Comparison of ENCODE assay signal across 22 mouse cellular contexts in genomic region chr9:48754418-48754817, GRCm38 (mm10).
DNase-seq lines count a peak whose midpoint lies in the region; ATAC-seq and TF ChIP-seq lines count a peak whose summit lies in the region.
"Had no signal": no experiment of that assay in that cellular context is flagged by ENCODE, and none has a peak within 500 bp of the region (broad histone marks: within the 10 kb centered on the region; RNA-seq: fewer than 3 reads in every experiment).

No protein-coding gene starts in this region.

- peaks cover 13% of the 10 kb centered on the region; the same call in 1 of the 2 replicates for H3K79me2 ChIP-seq in heart, adult 2 months (replicated peaks; ENCODE audit: control insufficient read depth, insufficient read depth, low read length)

- no peaks in the 10 kb centered on the region for H3K9me3 ChIP-seq in hindbrain, embryonic 13.5 days
- no peaks in the 10 kb centered on the region for H3K9me3 ChIP-seq in hindbrain, embryonic 11.5 days (ENCODE audit: control insufficient read depth, low read length)
- H3K9me3 ChIP-seq in lung, postnatal 0 days (ENCODE audit: low read length) = no peaks in the 10 kb centered on the region
- H3K9me3 ChIP-seq: embryonic facial prominence, embryonic 10.5 days; embryonic facial prominence, embryonic 12.5 days; forebrain, embryonic 13.5 days; G1E had no signal

- H3K4me3 ChIP-seq in gastrocnemius, adult 2 months = no peak overlapping the region
- H3K4me3 ChIP-seq in heart, adult 2 months = no peak overlapping the region
- H3K4me3 ChIP-seq in hindbrain, embryonic 13.5 days = no peak overlapping the region
- H3K4me3 ChIP-seq in hindbrain, embryonic 11.5 days (ENCODE audit: low read depth, low read length) = no peak overlapping the region
- no peak overlapping the region for H3K4me3 ChIP-seq in lung, postnatal 0 days (ENCODE audit: low read depth, low read length)
- no peak overlapping the region for H3K4me3 ChIP-seq in lung, adult 2 months (replicated peaks; ENCODE audit: extremely low read depth, low read depth, low read length)
- H3K4me3 ChIP-seq: embryonic facial prominence, embryonic 10.5 days; embryonic facial prominence, embryonic 12.5 days; forebrain, embryonic 13.5 days had no signal

- no peak overlapping the region for H3K9ac ChIP-seq in heart, adult 2 months (ENCODE audit: low read depth, low read length)
- H3K9ac ChIP-seq in hindbrain, embryonic 13.5 days = no peak overlapping the region
- H3K9ac ChIP-seq in hindbrain, embryonic 11.5 days (ENCODE audit: low read depth, low read length) = no peak overlapping the region
- H3K9ac ChIP-seq in lung, postnatal 0 days (replicated peaks; ENCODE audit: low read depth) = no peak overlapping the region
- H3K9ac ChIP-seq: embryonic facial prominence, embryonic 12.5 days; forebrain, embryonic 13.5 days had no signal

- no peak overlapping the region for H3K4me2 ChIP-seq in hindbrain, embryonic 13.5 days
- H3K4me2 ChIP-seq in hindbrain, embryonic 11.5 days (replicated peaks; ENCODE audit: low read depth, low read length) = no peak overlapping the region
- H3K4me2 ChIP-seq in lung, postnatal 0 days (replicated peaks; ENCODE audit: low read depth, low read length) = no peak overlapping the region
- H3K4me2 ChIP-seq: embryonic facial prominence, embryonic 12.5 days; forebrain, embryonic 13.5 days had no signal

- no peak for TF ChIP-seq POLR2A in heart, adult 2 months (IDR thresholded peaks at IDR 0.05; ENCODE audit: insufficient read depth, low read depth, low read length)
- no peak for TF ChIP-seq POLR2A in lung, adult 2 months (IDR thresholded peaks at IDR 0.05; ENCODE audit: borderline replicate concordance, extremely low read depth, low read depth, low read length)

- H3K36me3 ChIP-seq in heart, adult 2 months (ENCODE audit: control insufficient read depth, insufficient read depth, low read length) = peaks cover 38% of the 10 kb centered on the region
- H3K36me3 ChIP-seq in hindbrain, embryonic 13.5 days = no peaks in the 10 kb centered on the region
- H3K36me3 ChIP-seq in hindbrain, embryonic 11.5 days (ENCODE audit: control insufficient read depth, insufficient read depth, low read length) = no peaks in the 10 kb centered on the region
- no peaks in the 10 kb centered on the region for H3K36me3 ChIP-seq in lung, postnatal 0 days (ENCODE audit: insufficient read depth, low read length)
- H3K36me3 ChIP-seq: embryonic facial prominence, embryonic 10.5 days; embryonic facial prominence, embryonic 12.5 days had no signal

- no peaks in the 10 kb centered on the region for H3K27me3 ChIP-seq in heart, adult 2 months (ENCODE audit: control insufficient read depth, insufficient read depth, low read length)
- H3K27me3 ChIP-seq in hindbrain, embryonic 13.5 days = no peaks in the 10 kb centered on the region
- H3K27me3 ChIP-seq in hindbrain, embryonic 11.5 days (ENCODE audit: control insufficient read depth, insufficient read depth, low read length) = no peaks in the 10 kb centered on the region
- no peaks in the 10 kb centered on the region for H3K27me3 ChIP-seq in lung, postnatal 0 days (replicated peaks; ENCODE audit: insufficient read depth, low read length)
- H3K27me3 ChIP-seq: CH12.LX; embryonic facial prominence, embryonic 12.5 days; forebrain, embryonic 13.5 days had no signal

- 93% methylated on average over 6 of the region's 6 CpGs for WGBS in heart, adult 2 months
- 95% methylated on average over 6 of the region's 6 CpGs for WGBS in hindbrain, embryonic 13.5 days
- WGBS in hindbrain, embryonic 11.5 days = 90% methylated on average over 6 of the region's 6 CpGs
- WGBS in lung, postnatal 0 days = 92% methylated on average over 6 of the region's 6 CpGs
- 95% methylated on average over 6 of the region's 6 CpGs for whole genome bisulfite sequencing in lung, adult 2 months

- intact Hi-C loops in gastrocnemius, adult 2 months (cut with DNase I) = no loop called here
- intact Hi-C loops in heart, adult 2 months (cut with DNase I) = no loop called here
- intact Hi-C loops in heart, postnatal 25 days (cut with DNase I) = no loop called here

- H3K4me1 ChIP-seq in heart, adult 2 months (ENCODE audit: control insufficient read depth, insufficient read depth, low read length) = peaks cover 39% of the 10 kb centered on the region
- H3K4me1 ChIP-seq in hindbrain, embryonic 13.5 days (replicated peaks) = peaks cover 41% of the 10 kb centered on the region
- 0 out of 2 replicates have a peak, but pooled peaks cover 2% of the 10 kb centered on the region for H3K4me1 ChIP-seq in hindbrain, embryonic 11.5 days (replicated peaks; ENCODE audit: control insufficient read depth, insufficient read depth, low read length)
- H3K4me1 ChIP-seq in lung, postnatal 0 days (ENCODE audit: insufficient read depth, low read depth, low read length) = peaks cover 41% of the 10 kb centered on the region; the same call in 1 of the 2 replicates
- peaks cover 12% of the 10 kb centered on the region for H3K4me1 ChIP-seq in lung, adult 2 months (ENCODE audit: control insufficient read depth, insufficient read depth, low read length)

- 0 out of 2 replicates have a peak, but pooled peaks have one; percentile 16 for ATAC-seq in hindbrain, embryonic 13.5 days (ENCODE audit: low FRiP score)
- ATAC-seq in hindbrain, embryonic 11.5 days (ENCODE audit: low FRiP score) = no peak
- ATAC-seq in lung, postnatal 0 days = no peak
- ATAC-seq: activated CD4-positive, CD25-positive, alpha-beta regulatory T cell, adult 4 months; CD4-positive, CD25-positive, alpha-beta regulatory T cell, adult 4 months; forebrain, embryonic 13.5 days; Patski had no signal

- no peak for TF ChIP-seq CTCF in gastrocnemius, adult 2 months (IDR thresholded peaks at IDR 0.05)
- TF ChIP-seq CTCF in heart, adult 2 months (IDR thresholded peaks at IDR 0.05) = no peak
- TF ChIP-seq CTCF in lung, postnatal 0 days (IDR thresholded peaks at IDR 0.05) = no peak
- no peak for TF ChIP-seq CTCF in lung, adult 2 months (IDR thresholded peaks at IDR 0.05; ENCODE audit: insufficient read depth, low read length)

- no peak for DNase-seq in gastrocnemius, adult 2 months
- DNase-seq in gastrocnemius, postnatal 10 days = no peak
- no peak for DNase-seq in heart, adult 2 months
- no peak for DNase-seq in heart, postnatal 25 days (ENCODE audit: low spot score)
- DNase-seq in hindbrain, embryonic 11.5 days (ENCODE audit: low spot score) = no peak
- no peak for DNase-seq in lung, postnatal 0 days (ENCODE audit: low spot score)
- no peak for DNase-seq in lung, adult 2 months
- DNase-seq: adrenal gland, adult 8-10 months; adrenal gland, postnatal 14 days; adrenal gland, postnatal 36 days; B cell, adult 2 months; cerebellum, adult 11-12 months; cerebellum, adult 9-10 months had no signal

- no peak for TF ChIP-seq EP300 in heart, adult 2 months (IDR thresholded peaks at IDR 0.05; ENCODE audit: insufficient read depth, low read depth, low read length)
- no peak for TF ChIP-seq EP300 in lung, postnatal 0 days (IDR thresholded peaks at IDR 0.05)

- H3K27ac ChIP-seq in gastrocnemius, adult 2 months = peak overlapping the region; percentile 72
- H3K27ac ChIP-seq in heart, adult 2 months = peak overlapping the region; percentile 65
- no peak overlapping the region for H3K27ac ChIP-seq in hindbrain, embryonic 13.5 days
- no peak overlapping the region for H3K27ac ChIP-seq in hindbrain, embryonic 11.5 days (ENCODE audit: low read depth, low read length)
- H3K27ac ChIP-seq in lung, postnatal 0 days (ENCODE audit: low read length) = 0 out of 2 replicates have a peak overlapping the region, but pooled peaks have one; percentile 6
- H3K27ac ChIP-seq: embryonic facial prominence, embryonic 10.5 days; embryonic facial prominence, embryonic 12.5 days; forebrain, embryonic 13.5 days had no signal

Comparison
In these comparisons a context has a peak if more than half of its experiments do, and no peak if none do; other contexts are left out.
1. H3K27ac ChIP-seq: peak in gastrocnemius, adult 2 months (single experiment), heart, adult 2 months (single experiment) and lung, postnatal 0 days (single experiment); none in hindbrain, embryonic 13.5 days (single experiment) and hindbrain, embryonic 11.5 days (single experiment).